Mouse (Mus musculus): ENCODE results near the gene Fam102a. TPM values are rescaled to one million over a fixed set of nuclear protein-coding genes. Genes with fewer than 3 reads are reported as not detected.
A peak's percentile ranks its signal among the peaks of the same experiment; 100 is the strongest.

Gene Fam102a
- total and polyA plus RNA-seq, 3 experiments = 1.3 to 7.8 (median 3.8) TPM

DNA sequence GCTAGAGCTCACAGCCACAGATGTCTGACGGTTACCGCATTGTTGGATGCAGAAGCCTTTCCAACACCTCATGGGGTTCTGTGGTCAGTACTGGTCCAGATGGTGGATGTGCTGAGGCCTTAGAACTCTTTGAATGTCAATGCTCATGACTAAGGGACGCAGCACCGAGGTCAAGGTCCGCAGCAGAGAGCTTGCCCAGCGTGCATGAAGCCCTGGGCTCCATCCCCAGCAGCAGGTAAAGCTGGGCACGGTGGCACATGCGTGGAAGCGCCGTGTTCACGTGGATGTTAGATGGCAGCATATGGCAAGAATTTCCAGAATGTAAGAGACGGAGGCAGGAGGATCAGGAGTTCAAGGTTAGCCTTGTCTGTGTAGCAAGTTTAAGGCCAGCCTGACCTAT is 9.3 kb upstream of the Fam102a start:
- in situ Hi-C loops (cut with MboI; ENCODE audit: low pct_ligation_motif_present, low pct_unique_long_range_greater_than_20kb, low sequenced_read_pairs) (no loop called here), dilution Hi-C loops (cut with MboI; ENCODE audit: extremely low pct_ligation_motif_present, extremely low pct_unique_long_range_greater_than_20kb, low sequenced_read_pairs) (no loop called here)
- Histone ChIP-seq H3K79me2 (replicated peaks; ENCODE audit: control insufficient read depth, extremely low read depth, insufficient read depth, poor library complexity, severe bottlenecking) (no peaks in the 10 kb centered on the region), H3K9me3 (replicated peaks; ENCODE audit: low read length) (no peaks in the 10 kb centered on the region), H3K4me1 (ENCODE audit: control insufficient read depth in 1 of 2, insufficient read depth in 2 of 2) (peaks cover 3 to 30% of the 10 kb centered on the region in 2 experiments; a peak in 3 of 4 replicates), H3K27me3 (replicated peaks) (no peaks in the 10 kb centered on the region), H3K9ac (ENCODE audit: insufficient read depth, low read depth) (no peak overlapping the region), H3K4me2 (ENCODE audit: insufficient read depth, low read depth, poor library complexity, severe bottlenecking) (no peak overlapping the region), H3K36me3 (replicated peaks in 1 of 2; ENCODE audit: control insufficient read depth in 1 of 2, insufficient read depth in 1 of 2, low read length in 1 of 2) (no peaks in the 10 kb centered on the region), H3K27ac (ENCODE audit: insufficient read depth, low read depth) (no peak overlapping the region), H3K4me3 (replicated peaks in 1 of 3; ENCODE audit: low read depth in 2 of 3, low read length in 2 of 3, poor library complexity in 1 of 3) (no peak overlapping the region)
- TF ChIP-seq MAZ (IDR thresholded peaks at IDR 0.05; ENCODE audit: low read depth, low read length) (no peak), IRF4 (IDR thresholded peaks at IDR 0.05; ENCODE audit: low read depth, low read length) (no peak), EP300 (IDR thresholded peaks at IDR 0.05; ENCODE audit: low read length) (no peak), JUN (IDR thresholded peaks at IDR 0.05; ENCODE audit: insufficient read depth, low read depth, low read length) (no peak), USF2 (conservative IDR thresholded peaks at IDR 0.05; ENCODE audit: low read depth, low read length) (no peak)
- no peak for DNase-seq (ENCODE audit: extremely low read depth)

DNA sequence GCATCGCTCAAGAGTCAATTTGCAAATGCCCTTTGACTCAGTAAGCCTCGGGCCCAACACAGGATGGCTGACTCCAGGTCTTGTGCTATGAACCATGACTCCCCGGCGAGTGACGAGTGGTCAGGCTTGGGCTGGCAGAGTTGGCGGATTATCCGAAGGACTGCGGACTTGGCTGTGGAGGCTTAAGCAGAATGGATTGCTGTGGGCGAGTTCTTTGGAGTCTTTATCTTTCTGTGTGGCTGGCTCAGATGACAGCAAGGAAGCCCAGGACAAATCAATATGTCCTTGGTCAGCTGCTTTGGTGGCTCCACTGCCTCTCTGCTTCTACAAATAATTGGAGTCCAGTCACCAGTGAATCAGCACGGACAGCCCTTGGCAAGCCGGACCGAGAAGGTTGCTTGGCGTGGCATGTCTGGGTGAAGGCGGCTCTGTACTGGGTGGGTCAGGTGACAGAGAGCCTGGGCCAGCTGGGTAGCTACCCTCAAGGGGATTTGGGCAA is 7.6 kb upstream of the Fam102a start:
- Histone ChIP-seq H3K36me3 (replicated peaks in 1 of 2; ENCODE audit: control insufficient read depth in 1 of 2, insufficient read depth in 1 of 2, low read length in 1 of 2) (no peaks in the 10 kb centered on the region), H3K79me2 (replicated peaks; ENCODE audit: control insufficient read depth, extremely low read depth, insufficient read depth, poor library complexity, severe bottlenecking) (no peaks in the 10 kb centered on the region), H3K4me1 (ENCODE audit: control insufficient read depth in 1 of 2, insufficient read depth in 2 of 2) (peaks cover 3 to 23% of the 10 kb centered on the region in 2 experiments; a peak in 3 of 4 replicates), H3K9ac (ENCODE audit: insufficient read depth, low read depth) (no peak overlapping the region), H3K4me2 (ENCODE audit: insufficient read depth, low read depth, poor library complexity, severe bottlenecking) (no peak overlapping the region), H3K27me3 (replicated peaks) (peaks cover 2% of the 10 kb centered on the region), H3K4me3 (replicated peaks in 1 of 3; ENCODE audit: low read depth in 2 of 3, low read length in 2 of 3, poor library complexity in 1 of 3) (no peak overlapping the region), H3K9me3 (replicated peaks; ENCODE audit: low read length) (no peaks in the 10 kb centered on the region), H3K27ac (ENCODE audit: insufficient read depth, low read depth) (no peak overlapping the region)
- TF ChIP-seq CTCF (conservative IDR thresholded peaks at IDR 0.05 in 1 of 2, IDR thresholded peaks at IDR 0.05 in 1 of 2; ENCODE audit: low read depth in 2 of 2, low read length in 2 of 2) = no peak
- 0 out of 2 replicates have a peak, but pooled peaks have one; percentile 5 for TF ChIP-seq USF1 (IDR thresholded peaks at IDR 0.05; ENCODE audit: low read depth, low read length)
- TF ChIP-seq ZMIZ1 (IDR thresholded peaks at IDR 0.05; ENCODE audit: low read depth, low read length) = no peak
- no peak for TF ChIP-seq NELFE (IDR thresholded peaks at IDR 0.05; ENCODE audit: low read depth, low read length)
- no peak for TF ChIP-seq ELF1 (IDR thresholded peaks at IDR 0.05; ENCODE audit: low read depth, low read length)
- dilution Hi-C loops (cut with MboI; ENCODE audit: extremely low pct_ligation_motif_present, extremely low pct_unique_long_range_greater_than_20kb, low sequenced_read_pairs) = no loop called here
- no peak for DNase-seq (ENCODE audit: extremely low read depth)
- in situ Hi-C loops (cut with MboI; ENCODE audit: low pct_ligation_motif_present, low pct_unique_long_range_greater_than_20kb, low sequenced_read_pairs) = no loop called here

DNA sequence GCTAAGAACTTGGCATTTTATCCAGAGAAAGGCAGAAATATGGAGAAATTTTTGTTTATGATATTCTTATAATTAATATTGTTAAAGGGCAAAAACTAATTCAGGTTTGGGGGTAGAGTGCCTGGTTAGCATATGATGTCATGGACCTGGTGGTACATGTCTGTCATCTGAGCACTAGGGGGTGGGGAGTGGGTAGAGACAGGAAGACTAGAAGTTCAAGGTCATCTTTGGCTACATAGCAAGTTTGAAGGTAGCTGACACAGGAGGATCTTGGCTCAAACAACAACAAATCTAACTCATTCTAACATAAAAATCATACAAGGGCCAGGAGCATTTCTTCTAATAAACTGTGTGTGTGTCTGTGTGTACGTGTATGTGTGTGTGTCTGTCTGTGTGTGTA is 6.8 kb upstream of the Fam102a start:
- H3K4me3 ChIP-seq (replicated peaks in 1 of 3; ENCODE audit: low read depth in 2 of 3, low read length in 2 of 3, poor library complexity in 1 of 3) = no peak overlapping the region
- no peak for TF ChIP-seq ZMIZ1 (IDR thresholded peaks at IDR 0.05; ENCODE audit: low read depth, low read length)
- TF ChIP-seq RAD21 (IDR thresholded peaks at IDR 0.05; ENCODE audit: low read depth, low read length) = no peak
- no peak for TF ChIP-seq TBP (conservative IDR thresholded peaks at IDR 0.05; ENCODE audit: low read depth, low read length)
- TF ChIP-seq CHD1 (IDR thresholded peaks at IDR 0.05; ENCODE audit: low read depth, low read length) = no peak
- no peak for TF ChIP-seq POLR2A (IDR thresholded peaks at IDR 0.05; ENCODE audit: low read depth, low read length)
- no peak for TF ChIP-seq ZC3H11A (IDR thresholded peaks at IDR 0.05; ENCODE audit: low read depth, low read length)
- no peak for TF ChIP-seq KAT2A (IDR thresholded peaks at IDR 0.05; ENCODE audit: insufficient replicate concordance, low read length)
- TF ChIP-seq JUND (conservative IDR thresholded peaks at IDR 0.05; ENCODE audit: low read depth, low read length) = no peak
- TF ChIP-seq GABPA (IDR thresholded peaks at IDR 0.05; ENCODE audit: insufficient replicate concordance, low read depth, low read length) = no peak
- no peak for TF ChIP-seq USF2 (conservative IDR thresholded peaks at IDR 0.05; ENCODE audit: low read depth, low read length)
- no peak for TF ChIP-seq CHD2 (IDR thresholded peaks at IDR 0.05; ENCODE audit: low read length)
- TF ChIP-seq MEF2A (IDR thresholded peaks at IDR 0.05; ENCODE audit: borderline replicate concordance, low read depth, low read length) = no peak
- no peak for TF ChIP-seq EP300 (IDR thresholded peaks at IDR 0.05; ENCODE audit: low read length)
- no peak for TF ChIP-seq TCF12 (IDR thresholded peaks at IDR 0.05; ENCODE audit: low read depth, low read length)
- no peak for TF ChIP-seq MYC (IDR thresholded peaks at IDR 0.05; ENCODE audit: low read depth, low read length)
- no peak for TF ChIP-seq ZNF384 (IDR thresholded peaks at IDR 0.05; ENCODE audit: low read depth, low read length)
- no peak for TF ChIP-seq SMC3 (IDR thresholded peaks at IDR 0.05; ENCODE audit: low read depth, low read length)
- H3K4me2 ChIP-seq (ENCODE audit: insufficient read depth, low read depth, poor library complexity, severe bottlenecking) = no peak overlapping the region
- H3K27ac ChIP-seq (ENCODE audit: insufficient read depth, low read depth) = no peak overlapping the region
- H3K4me1 ChIP-seq (ENCODE audit: control insufficient read depth in 1 of 2, insufficient read depth in 2 of 2) = peaks cover 3 to 17% of the 10 kb centered on the region in 2 experiments; a peak in 3 of 4 replicates
- no peak overlapping the region for H3K9ac ChIP-seq (ENCODE audit: insufficient read depth, low read depth)
- in situ Hi-C loops (cut with MboI; ENCODE audit: low pct_ligation_motif_present, low pct_unique_long_range_greater_than_20kb, low sequenced_read_pairs) (no loop called here), dilution Hi-C loops (cut with MboI; ENCODE audit: extremely low pct_ligation_motif_present, extremely low pct_unique_long_range_greater_than_20kb, low sequenced_read_pairs) (no loop called here)
- DNase-seq (ENCODE audit: extremely low read depth) = no peak
- H3K36me3 ChIP-seq (replicated peaks in 1 of 2; ENCODE audit: control insufficient read depth in 1 of 2, insufficient read depth in 1 of 2, low read length in 1 of 2) = no peaks in the 10 kb centered on the region
- no peaks in the 10 kb centered on the region for H3K79me2 ChIP-seq (replicated peaks; ENCODE audit: control insufficient read depth, extremely low read depth, insufficient read depth, poor library complexity, severe bottlenecking)
- no peaks in the 10 kb centered on the region for H3K9me3 ChIP-seq (replicated peaks; ENCODE audit: low read length)
- H3K27me3 ChIP-seq (replicated peaks) = peaks cover 4% of the 10 kb centered on the region

All from CH12.LX (cell line).